Mouse (Mus musculus) C2C12 (cell line): Measurements from ENCODE around the gene Pltp. TPM values are rescaled to one million over a fixed set of nuclear protein-coding genes. Genes with fewer than 3 reads are reported as not detected.
A peak's percentile ranks its signal among the peaks of the same experiment; 100 is the strongest.

Source experiments
- H3K27me3 ChIP-seq: one replicate; pipeline ENCODE4 v1.6.1; 2011; ENCODE audit not compliant: control insufficient read depth, insufficient read depth, insufficient read length
- H3K36me3 ChIP-seq: one replicate; pipeline ENCODE4 v1.6.1; 2011; ENCODE audit not compliant: control insufficient read depth, insufficient read depth
- H3K4me3 ChIP-seq: one replicate; pipeline ENCODE4 v1.5.1; 2011; ENCODE audit warnings: mild to moderate bottlenecking, control low read depth; ENCODE audit not compliant: poor library complexity, insufficient read depth, severe bottlenecking
- H3K79me2 ChIP-seq: one replicate; pipeline ENCODE4 v1.6.1; 2011; ENCODE audit not compliant: control insufficient read depth, insufficient read depth
- H3K79me3 ChIP-seq: one replicate; pipeline ENCODE4 v1.6.1; 2011; ENCODE audit warnings: low read depth, control low read depth
- H3ac ChIP-seq: one replicate; pipeline ENCODE3; 2011; ENCODE audit warnings: low read depth; ENCODE audit not compliant: control insufficient read depth, insufficient read length
- CEBPB ChIP-seq: IDR thresholded peaks from one replicate; pipeline ENCODE4 v1.6.1; 2011; ENCODE audit warnings: low read depth, mild to moderate bottlenecking, control low read depth, moderate library complexity
- CTCF ChIP-seq: IDR thresholded peaks from one replicate; pipeline ENCODE4 v1.5.1; 2011; ENCODE audit not compliant: control insufficient read depth, insufficient read depth, insufficient read length
- FOSL1 ChIP-seq: IDR thresholded peaks from one replicate; pipeline ENCODE4 v1.8.0; 2011; ENCODE audit warnings: mild to moderate bottlenecking, low read length; ENCODE audit not compliant: poor library complexity, insufficient read depth, severe bottlenecking
- MAX ChIP-seq: IDR thresholded peaks from one replicate; pipeline ENCODE4 v1.6.1; 2011; ENCODE audit warnings: mild to moderate bottlenecking, control low read depth
- MYOD1 ChIP-seq: IDR thresholded peaks from one replicate; pipeline ENCODE4 v1.6.1; 2011; ENCODE audit warnings: low read depth; ENCODE audit not compliant: control insufficient read depth, insufficient read length
- MYOG ChIP-seq: IDR thresholded peaks from one replicate; pipeline ENCODE4 v1.6.1; 2011; ENCODE audit not compliant: control insufficient read depth, insufficient read length; ENCODE audit errors: extremely low read depth
- USF1 ChIP-seq: IDR thresholded peaks from one replicate; pipeline ENCODE4 v1.6.1; 2011; ENCODE audit warnings: low read depth, mild to moderate bottlenecking, control low read depth, moderate library complexity
- polyA plus RNA-seq: library from polyadenylated mRNA; unstranded; fragments of >200 nt; fragmentation: generic; extraction: Trizol; gene quantifications from one replicate; pipeline ENCODE4 v1.2.1, GENCODE M21; 2012; ENCODE audit warnings: missing spikeins

Pltp gene
- polyA plus RNA-seq, 1 experiment, result 13.3 TPM

DNA sequence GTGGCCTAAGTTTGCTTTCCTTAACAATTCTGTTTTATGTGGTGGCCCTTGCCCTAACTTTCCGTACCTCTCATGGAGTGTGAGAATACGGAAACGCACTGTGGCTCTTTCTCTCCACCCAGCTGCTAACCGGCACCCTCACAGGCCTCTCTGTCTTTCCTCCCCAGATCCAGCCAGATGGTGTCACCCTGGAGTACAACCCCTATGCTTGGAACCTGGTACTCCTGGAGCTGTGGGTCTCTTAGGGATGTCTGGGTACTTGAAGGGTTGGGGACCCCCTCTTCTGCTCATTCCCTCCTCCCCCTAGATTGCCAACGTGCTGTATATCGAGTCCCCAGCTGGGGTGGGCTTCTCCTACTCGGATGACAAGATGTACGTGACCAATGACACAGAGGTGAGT lies 23.0 kb downstream of the Pltp start:
- TF ChIP-seq CEBPB (no peak), CTCF (no peak), USF1 (no peak), MYOD1 (no peak), MAX (no peak), MYOG (no peak), FOSL1 (no peak)
- Histone ChIP-seq H3K36me3 (peaks cover 19% of the 10 kb centered on the region), H3K79me3 (peaks cover 8% of the 10 kb centered on the region), H3K79me2 (peaks cover 20% of the 10 kb centered on the region), H3K4me3 (peak overlapping the region; percentile 60), H3ac (peak overlapping the region; percentile 86), H3K27me3 (no peaks in the 10 kb centered on the region)

DNA sequence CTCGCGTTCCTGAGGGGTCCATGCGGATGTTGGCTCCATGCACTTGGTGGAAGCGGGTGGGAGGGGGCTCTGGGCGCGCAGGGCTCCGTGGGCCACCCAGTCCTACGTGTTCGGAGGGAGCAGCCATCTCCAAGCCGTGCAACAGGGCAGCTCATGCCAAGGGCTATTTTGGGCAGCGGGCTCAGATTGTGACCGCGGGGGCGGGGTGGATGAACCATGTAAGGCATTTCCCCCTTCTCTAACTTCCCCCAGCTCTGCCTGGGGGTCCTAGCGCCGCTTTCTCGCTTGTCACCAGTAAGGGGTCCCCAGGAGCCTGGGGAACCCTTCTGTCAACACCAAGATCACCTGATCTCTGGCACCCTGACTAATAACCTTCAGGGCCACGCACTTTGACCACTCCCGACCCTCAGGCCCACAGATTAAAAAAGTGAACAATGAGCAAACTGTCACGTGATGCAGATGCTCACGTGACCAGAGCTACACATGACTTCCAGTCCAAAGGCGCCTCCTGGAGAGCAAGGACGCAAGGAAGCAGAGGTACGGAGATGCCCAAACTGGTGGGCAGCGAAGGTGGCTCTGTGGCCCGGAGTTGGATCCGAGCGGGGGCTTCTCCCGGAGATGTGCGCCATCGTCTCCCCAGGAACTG lies 24.1 kb downstream of the Pltp start, which contains the start of gene Neurl2:
TSS of gene Neurl2 (minus strand) at position 143 of the 646 bp plus-strand sequence.
- Histone ChIP-seq H3K4me3 (peak within 1 kb of the TSS; percentile 60), H3K79me2 (peaks cover 20% of the 10 kb centered on the region), H3K36me3 (peaks cover 10% of the 10 kb centered on the region), H3K79me3 (peaks cover 8% of the 10 kb centered on the region), H3K27me3 (no peaks in the 10 kb centered on the region), H3ac (peak within 1 kb of the TSS; percentile 86)
- TF ChIP-seq MAX, result peak; percentile 92
- TF ChIP-seq CEBPB, result no peak
- peak; percentile 100 for TF ChIP-seq USF1

DNA sequence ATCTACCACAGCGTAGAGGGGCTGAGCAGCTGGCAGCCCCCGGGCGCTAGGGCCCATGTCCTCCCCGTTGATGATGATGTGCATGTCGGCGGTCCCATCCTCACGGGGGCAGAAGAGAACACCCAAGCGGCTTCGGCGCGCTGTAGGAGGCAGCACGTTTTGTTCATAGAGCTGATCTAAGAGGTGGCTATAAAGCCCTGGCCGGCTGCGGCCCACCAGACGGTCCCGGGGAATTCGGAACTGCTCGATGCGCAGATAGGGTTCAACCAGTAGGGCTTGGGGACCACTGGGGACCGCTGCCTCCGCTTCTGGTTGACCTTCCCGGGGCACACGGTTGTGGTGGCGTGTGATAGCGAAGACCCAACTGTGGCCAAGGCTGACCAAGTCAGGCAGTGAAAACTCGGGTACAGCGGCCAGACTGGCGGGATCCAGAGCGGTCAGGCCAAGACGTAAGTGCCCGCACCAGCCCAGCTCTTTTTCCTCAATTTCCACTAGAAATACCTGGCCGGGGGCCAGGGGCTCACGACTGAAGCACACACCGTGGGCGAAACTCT lies 24.7 kb downstream of the Pltp start, which contains the start of gene Ctsa:
TSS of gene Ctsa (plus strand) at position 126 of the 554 bp plus-strand sequence.
- H3K79me3 ChIP-seq, result peaks cover 8% of the 10 kb centered on the region
- no peak for TF ChIP-seq FOSL1
- peak; percentile 72 for TF ChIP-seq CTCF

DNA sequence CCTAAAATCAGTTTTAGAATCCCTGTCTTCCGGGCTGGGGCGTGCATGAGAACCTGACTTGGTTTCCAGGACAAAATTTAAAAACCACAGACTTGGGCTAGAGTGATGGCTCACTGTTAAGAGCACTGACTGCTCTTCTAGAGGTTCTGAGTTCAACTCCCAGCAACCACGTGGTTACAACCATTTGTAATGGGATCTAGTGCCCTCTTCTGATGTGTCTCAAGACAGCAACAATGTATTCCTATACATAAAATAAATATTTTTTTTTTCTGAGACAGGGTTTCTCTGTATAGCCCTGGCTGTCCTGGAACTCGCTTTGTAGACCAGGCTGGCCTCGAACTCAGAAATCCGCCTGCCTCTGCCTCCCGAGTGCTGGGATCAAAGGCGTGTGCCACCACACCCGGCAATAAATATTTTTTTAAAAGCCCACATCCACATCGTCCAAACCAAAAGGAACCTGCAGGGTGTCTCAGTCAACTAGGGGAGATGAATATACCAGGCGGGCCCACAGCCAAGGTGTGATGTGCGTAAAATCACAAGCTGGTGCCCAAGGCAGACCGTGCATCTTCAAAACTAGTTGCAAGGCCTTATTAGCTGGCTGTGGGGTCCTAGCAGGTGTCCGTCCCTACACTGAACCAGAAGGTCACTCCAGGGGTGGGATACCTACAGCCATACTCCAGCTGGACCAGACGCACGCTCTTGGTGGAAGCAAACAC lies 25.3 kb downstream of the Pltp start:
- H3K4me3 ChIP-seq, result peak overlapping the region; percentile 60
- peak overlapping the region; percentile 86 for H3ac ChIP-seq
- H3K27me3 ChIP-seq, result no peaks in the 10 kb centered on the region
- H3K36me3 ChIP-seq, result peaks cover 10% of the 10 kb centered on the region
- peaks cover 20% of the 10 kb centered on the region for H3K79me2 ChIP-seq
- H3K79me3 ChIP-seq, result peaks cover 8% of the 10 kb centered on the region
- TF ChIP-seq MYOG (no peak), CEBPB (no peak), MYOD1 (no peak), FOSL1 (no peak), MAX (no peak), CTCF (no peak), USF1 (no peak)

More for the DNA sequence above, 24.7 kb downstream of the Pltp start, which contains the start of gene Ctsa:
- H3K27me3 ChIP-seq, result no peaks in the 10 kb centered on the region
- H3K79me2 ChIP-seq, result peaks cover 20% of the 10 kb centered on the region
- H3ac ChIP-seq, result peak within 1 kb of the TSS; percentile 86
- peak within 1 kb of the TSS; percentile 60 for H3K4me3 ChIP-seq
- peaks cover 6% of the 10 kb centered on the region for H3K36me3 ChIP-seq

DNA sequence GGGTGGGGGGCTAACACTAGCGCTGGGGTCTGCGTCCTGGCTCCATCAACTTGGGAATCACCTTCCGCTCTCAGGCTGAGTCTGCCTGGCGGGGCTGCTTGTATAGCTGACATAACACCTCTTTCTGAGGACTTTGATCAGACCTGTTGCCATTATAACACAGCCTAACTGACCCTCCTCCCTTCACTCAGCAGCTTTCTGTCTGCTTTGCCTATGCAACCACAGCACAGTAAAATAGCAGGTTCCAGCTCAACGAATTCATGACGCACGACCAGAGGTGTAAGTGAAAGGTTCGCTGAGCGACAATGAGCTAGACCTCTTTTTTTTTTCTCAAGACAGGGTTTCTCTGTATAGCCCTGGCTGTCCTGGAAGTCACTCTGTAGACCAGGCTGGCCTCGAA lies 26.5 kb downstream of the Pltp start:
- Histone ChIP-seq H3K27me3 (no peaks in the 10 kb centered on the region), H3K79me2 (peaks cover 27% of the 10 kb centered on the region), H3K36me3 (peaks cover 17% of the 10 kb centered on the region), H3ac (no peak overlapping the region), H3K79me3 (peaks cover 8% of the 10 kb centered on the region), H3K4me3 (no peak overlapping the region)
- TF ChIP-seq MYOG (no peak), CEBPB (no peak), CTCF (no peak), MYOD1 (no peak), USF1 (no peak)

DNA sequence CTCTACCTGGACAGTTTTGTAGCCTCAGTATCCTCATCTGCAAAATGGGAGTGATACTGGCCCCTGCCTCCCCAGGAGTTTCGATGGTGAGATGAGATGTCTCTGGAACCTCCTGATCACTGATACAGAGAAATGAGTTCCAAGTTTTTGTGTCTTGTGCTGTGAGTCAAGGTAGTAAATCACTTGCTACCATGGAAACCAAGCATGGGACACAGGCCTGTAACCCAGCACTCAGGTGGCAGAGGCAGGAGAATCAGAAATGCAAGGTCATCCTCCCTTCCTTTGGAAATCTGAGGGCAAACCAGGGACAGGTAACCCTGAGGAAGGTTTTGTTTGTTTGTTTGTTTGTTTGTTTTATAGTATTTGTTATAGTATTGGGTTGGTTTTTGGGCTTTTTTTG lies 28.4 kb downstream of the Pltp start:
- Histone ChIP-seq H3ac (no peak overlapping the region), H3K4me3 (no peak overlapping the region), H3K36me3 (peaks cover 35% of the 10 kb centered on the region), H3K79me2 (peaks cover 26% of the 10 kb centered on the region), H3K27me3 (no peaks in the 10 kb centered on the region), H3K79me3 (peaks cover 3% of the 10 kb centered on the region)
- no peak for TF ChIP-seq MYOG
- TF ChIP-seq CEBPB, result no peak
- TF ChIP-seq MYOD1, result no peak
- TF ChIP-seq FOSL1, result no peak
- TF ChIP-seq USF1, result no peak
